Mouse (Mus musculus) limb, embryonic 10.5 days (tissue): Measurements from ENCODE around the gene A830005F24Rik. TPM values are rescaled to one million over a fixed set of nuclear protein-coding genes. Genes with fewer than 3 reads are reported as not detected.

Experiments used
- DNase-seq: peaks from one replicate; pipeline ENCODE4 v3.0.0-alpha.2; 2017; ENCODE audit warnings: low spot score
- H3K27ac ChIP-seq: fragments of 300-500 bp; sonication (generic); 2 replicates; pipeline ENCODE4 v1.5.1; 2016; ENCODE audit warnings: mild to moderate bottlenecking
- H3K27me3 ChIP-seq: fragments of 300-500 bp; sonication (generic); 2 replicates; pipeline ENCODE4 v1.6.1; 2016; ENCODE audit warnings: low read depth, mild to moderate bottlenecking; ENCODE audit not compliant: poor library complexity, severe bottlenecking
- H3K36me3 ChIP-seq: fragments of 300-500 bp; sonication (generic); 2 replicates; pipeline ENCODE4 v1.6.1; 2016; ENCODE audit warnings: mild to moderate bottlenecking, moderate library complexity
- H3K4me1 ChIP-seq: fragments of 300-500 bp; sonication (generic); 2 replicates; pipeline ENCODE4 v1.6.1; 2016
- H3K4me3 ChIP-seq: fragments of 300-500 bp; sonication (generic); 2 replicates; pipeline ENCODE4 v1.5.1; 2016; ENCODE audit warnings: mild to moderate bottlenecking, moderate library complexity
- H3K9me3 ChIP-seq: fragments of 300-500 bp; sonication (generic); replicated peaks from 2 replicates; pipeline ENCODE4 v1.6.1; 2016; ENCODE audit warnings: mild to moderate bottlenecking
- WGBS: fragments of 180-500 bp; shearing (Covaris S2); methylation state at CpG from one replicate; pipeline ENCODE4 v1.1.7; 2016; 5-methylcytosine and 5-hydroxymethylcytosine counted together
- microRNA counts: library from miRNA; unstranded; fragments of <30 nt; microRNA quantifications from one replicate; lab custom pipeline; 2017
- microRNA-seq: library from miRNA; unstranded; fragments of <30 nt; microRNA quantifications from one replicate; pipeline ENCODE4, GENCODE M21; 2017
- polyA plus RNA-seq: library from polyadenylated mRNA; unstranded; fragments of >200 nt; fragmentation: Nextera tagmentation; extraction: Ambion mirVana; gene quantifications from 2 replicates; pipeline ENCODE4 v1.2.1, GENCODE M21; 2016

The A830005F24Rik gene
- polyA plus RNA-seq, 1 experiment from 2014 or later: 2.4 TPM

- Histone ChIP-seq H3K4me3 (no peak overlapping the region), H3K9me3 (no peaks in the 10 kb centered on the region), H3K27me3 (no peaks in the 10 kb centered on the region), H3K27ac (no peak overlapping the region), H3K4me1 (peaks cover 26% of the 10 kb centered on the region), H3K36me3 (no peaks in the 10 kb centered on the region)
- no peak for DNase-seq
- WGBS: 95% methylated on average over 5 of the region's 5 CpGs
Observed at GRCm38 (mm10) chr13:48548296-48548695, 34.9 kb downstream of the A830005F24Rik start.

DNA sequence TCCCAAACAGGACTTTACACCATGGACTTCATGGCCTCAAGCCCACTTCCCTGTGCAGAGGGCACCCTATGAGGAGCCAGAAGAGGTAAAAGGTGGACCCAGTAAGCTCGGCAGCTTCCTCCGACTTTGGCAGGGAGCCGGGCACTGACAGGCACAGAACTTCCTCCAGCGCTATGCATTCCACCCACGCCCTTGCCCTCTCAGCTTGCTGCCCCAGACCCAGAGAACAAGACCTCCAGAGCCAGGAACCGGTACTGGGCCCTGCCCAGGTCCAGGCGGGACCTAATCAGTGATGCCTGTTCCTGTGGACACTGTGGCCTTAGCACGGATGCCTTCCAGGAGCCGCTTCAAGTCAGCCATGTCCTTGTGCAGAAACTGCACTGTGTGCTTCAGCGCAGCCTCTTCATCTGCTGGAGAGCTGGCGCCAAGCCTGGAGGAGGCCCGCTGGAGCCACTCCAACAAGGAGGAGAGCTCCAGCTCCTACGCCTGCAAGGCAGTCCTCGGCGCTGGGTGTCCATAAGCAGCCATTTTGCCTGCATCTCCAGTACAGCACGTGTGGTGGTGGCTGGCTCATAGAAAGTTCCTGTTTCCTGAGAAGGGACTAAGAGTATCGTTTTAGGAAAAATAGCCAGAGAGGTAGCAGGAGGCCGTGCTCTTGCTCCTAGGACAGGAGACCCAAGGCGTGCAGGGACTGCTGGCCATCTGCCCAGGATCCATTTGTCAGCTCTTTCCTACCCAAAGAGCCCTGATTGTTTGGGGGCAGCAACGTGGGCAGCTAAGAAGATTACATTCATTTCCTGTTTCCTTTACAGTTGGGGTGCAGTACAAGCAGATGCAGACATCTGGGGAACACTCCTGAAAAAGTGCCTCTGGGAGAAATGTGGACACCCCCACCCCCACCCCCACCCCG, 39.1 kb downstream of the A830005F24Rik start:
- H3K27ac ChIP-seq: no peak overlapping the region; the same call in 1 of the 2 replicates
- no peaks in the 10 kb centered on the region for H3K36me3 ChIP-seq
- DNase-seq: no peak
- WGBS: 86% methylated on average over 21 of the region's 21 CpGs
- H3K4me1 ChIP-seq: peaks cover 8% of the 10 kb centered on the region
- no peaks in the 10 kb centered on the region for H3K27me3 ChIP-seq
- H3K4me3 ChIP-seq: no peak overlapping the region
- no peaks in the 10 kb centered on the region for H3K9me3 ChIP-seq

DNA sequence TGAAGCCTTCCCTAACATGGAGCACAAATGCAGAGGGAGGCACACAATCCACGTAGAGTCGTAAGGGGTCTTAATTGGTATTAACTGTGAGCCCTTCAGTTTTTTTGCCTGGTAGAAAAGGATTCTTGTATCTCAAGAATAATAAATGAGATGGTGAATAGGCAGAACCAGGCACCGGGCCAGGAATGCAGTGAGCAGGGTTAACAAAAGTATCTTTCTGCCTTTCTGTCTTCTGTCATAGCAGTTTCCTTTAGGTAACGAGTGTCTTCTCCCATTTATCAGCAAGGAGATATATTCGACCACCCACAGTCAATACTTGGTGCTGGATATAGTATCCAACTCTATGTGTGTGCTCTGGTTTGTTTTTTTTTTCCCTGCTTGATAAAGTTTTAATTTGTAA, 40.1 kb downstream of the A830005F24Rik start:
- no peaks in the 10 kb centered on the region for H3K9me3 ChIP-seq
- no peak overlapping the region for H3K27ac ChIP-seq
- WGBS: 89% methylated on average over 5 of the region's 5 CpGs
- H3K4me1 ChIP-seq: peaks cover 8% of the 10 kb centered on the region
- no peaks in the 10 kb centered on the region for H3K27me3 ChIP-seq
- no peak for DNase-seq
- H3K4me3 ChIP-seq: no peak overlapping the region
- H3K36me3 ChIP-seq: no peaks in the 10 kb centered on the region

DNA sequence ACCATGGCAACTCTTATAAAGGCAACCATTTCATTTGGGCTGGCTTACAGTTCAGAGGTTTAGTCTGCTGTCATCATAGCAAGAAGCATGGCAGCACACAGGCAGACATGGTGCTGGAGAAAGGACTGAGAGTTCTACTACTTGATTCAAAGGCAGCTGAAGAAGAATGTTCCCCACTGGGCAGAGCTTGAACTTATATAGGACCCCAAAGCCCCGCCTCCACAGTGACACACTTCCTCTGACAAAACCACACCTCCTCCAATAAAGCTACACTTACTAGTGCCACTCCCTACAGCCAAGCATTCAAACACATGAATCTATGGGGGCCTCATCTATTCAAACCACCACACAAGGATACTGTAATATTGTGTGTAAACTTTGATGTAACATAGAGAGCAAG, 41.2 kb downstream of the A830005F24Rik start:
- Histone ChIP-seq H3K4me1 (peaks cover 8% of the 10 kb centered on the region), H3K27me3 (no peaks in the 10 kb centered on the region), H3K9me3 (no peaks in the 10 kb centered on the region), H3K36me3 (no peaks in the 10 kb centered on the region), H3K27ac (no peak overlapping the region), H3K4me3 (no peak overlapping the region)
- 79% methylated on average over 1 of the region's 1 CpGs for WGBS
- no peak for DNase-seq

GRCm38 (mm10) chr13:48555976-48556375, 42.6 kb downstream of the A830005F24Rik start:
- Histone ChIP-seq H3K27me3 (no peaks in the 10 kb centered on the region), H3K9me3 (no peaks in the 10 kb centered on the region), H3K27ac (no peak overlapping the region), H3K36me3 (no peaks in the 10 kb centered on the region), H3K4me1 (peaks cover 8% of the 10 kb centered on the region), H3K4me3 (no peak overlapping the region)
- DNase-seq: no peak
- WGBS: 95% methylated on average over 1 of the region's 1 CpGs

DNA sequence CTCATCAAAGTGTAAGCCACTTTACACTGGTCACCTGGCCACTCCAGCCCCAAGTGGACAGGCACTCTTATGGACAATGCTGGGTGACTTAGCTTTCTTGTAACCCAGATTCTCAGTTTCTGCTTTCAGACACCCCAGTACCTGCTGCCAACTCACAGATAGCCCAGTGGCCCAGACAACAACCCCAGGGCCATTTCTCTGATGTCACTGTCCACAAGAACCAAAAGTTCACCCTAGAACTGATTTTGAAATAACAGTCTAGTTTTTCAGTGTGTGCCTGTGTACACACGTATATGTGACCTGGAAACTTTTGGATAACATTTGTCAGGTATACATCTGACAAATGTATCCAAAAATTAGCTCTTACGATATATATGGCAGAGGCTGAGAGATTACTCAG, 48.1 kb downstream of the A830005F24Rik start:
- no peaks in the 10 kb centered on the region for H3K9me3 ChIP-seq
- H3K4me3 ChIP-seq: no peak overlapping the region
- 84% methylated on average over 2 of the region's 2 CpGs for WGBS
- peaks cover 6% of the 10 kb centered on the region for H3K4me1 ChIP-seq
- no peak for DNase-seq
- no peaks in the 10 kb centered on the region for H3K27me3 ChIP-seq
- H3K36me3 ChIP-seq: no peaks in the 10 kb centered on the region
- H3K27ac ChIP-seq: no peak overlapping the region

DNA sequence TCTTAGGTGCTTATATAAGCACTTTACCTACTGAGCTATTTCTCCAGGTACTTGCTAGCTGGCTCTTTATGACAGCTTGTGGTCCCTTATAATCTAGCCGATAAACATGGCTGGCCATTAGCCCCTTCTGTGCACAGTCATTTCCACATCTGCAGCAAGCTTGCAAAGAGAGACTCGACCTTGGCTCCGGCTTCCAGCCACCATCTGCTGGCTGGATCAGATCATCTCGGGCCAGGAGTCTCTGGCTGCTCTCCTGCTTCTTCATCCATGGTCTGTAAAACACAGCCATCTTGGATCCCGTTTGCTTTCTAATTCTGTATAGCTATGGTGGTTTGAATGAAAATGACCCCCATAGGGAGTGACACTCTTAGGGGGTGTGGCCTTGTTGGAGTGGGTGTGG, 49.0 kb downstream of the A830005F24Rik start:
- Histone ChIP-seq H3K27ac (no peak overlapping the region), H3K27me3 (no peaks in the 10 kb centered on the region), H3K36me3 (no peaks in the 10 kb centered on the region), H3K9me3 (no peaks in the 10 kb centered on the region), H3K4me3 (no peak overlapping the region), H3K4me1 (peaks cover 6% of the 10 kb centered on the region)
- no peak for DNase-seq
- WGBS: 88% methylated on average over 5 of the region's 5 CpGs

MicroRNAs within 50 kb of the gene (microRNA counts, 519-probe panel; counts per million panel counts)
- microRNA mmu-let-7a (lab: Ali Mortazavi, UCI): 684 counts per million, percentile 72 among the panel's probes with 10 or more counts
- microRNA mmu-let-7d (lab: Ali Mortazavi, UCI): 4,406 counts per million, percentile 82 among the panel's probes with 10 or more counts
- 684 counts per million, percentile 72 among the panel's probes with 10 or more counts for microRNA mmu-let-7f (lab: Ali Mortazavi, UCI)

Small RNA genes lying within 50 kb of the gene (microRNA-seq; reads per million reads assigned to microRNA genes)
- not detected for gene Gm24111
- gene Mirlet7a-1: 14.9 reads per million, percentile 25 among the genes with 10 or more reads in this experiment
- 342 reads per million, percentile 64 among the genes with 10 or more reads in this experiment for gene Mirlet7d
- gene Mirlet7f-1: not detected

Other genes with a start within 250 kb of the A830005F24Rik start
- 3.3 and 5.1 TPM in 2 replicates for gene Zfp169, start 119 bp upstream of the A830005F24Rik start, polyA plus RNA-seq
- gene Ptpdc1, start 112.1 kb downstream of the A830005F24Rik start, polyA plus RNA-seq: 6.0 and 10.9 TPM in 2 replicates
- 0.16 and 4.1 TPM in 2 replicates for gene Barx1, start 149.4 kb downstream of the A830005F24Rik start, polyA plus RNA-seq